Mouse (Mus musculus): ENCODE data around the gene Gramd1c. TPM values are rescaled to one million over a fixed set of nuclear protein-coding genes. Genes with fewer than 3 reads are reported as not detected.

Gramd1c gene
- polyA plus RNA-seq, 1 experiment from 2014 or later: 3.4 TPM

DNA sequence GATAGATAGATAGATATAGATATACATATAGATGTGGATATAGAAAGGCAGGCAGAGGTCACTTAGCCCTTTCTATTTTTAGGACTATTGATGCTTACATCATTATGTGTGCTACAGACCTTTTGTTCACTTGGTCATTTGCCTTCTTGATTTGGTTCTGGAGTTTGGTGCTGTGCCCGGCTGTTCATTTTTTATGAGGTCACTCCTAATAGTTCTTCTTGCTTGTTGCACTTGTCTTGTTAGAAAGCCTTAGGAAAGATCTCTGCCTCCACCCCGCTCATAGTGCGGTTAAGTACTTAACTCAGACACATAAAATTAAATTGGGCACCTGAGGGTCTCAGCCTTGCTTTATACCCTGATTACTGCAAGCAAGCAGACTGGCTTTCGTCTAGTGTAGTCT is 122.3 kb downstream of the Gramd1c start:
- Histone ChIP-seq H3K36me3 (no peaks in the 10 kb centered on the region), H3K27me3 (no peaks in the 10 kb centered on the region), H3K4me1 (replicated peaks) (no peaks in the 10 kb centered on the region), H3K9ac (no peak overlapping the region), H3K4me2 (no peak overlapping the region), H3K27ac (replicated peaks) (no peak overlapping the region), H3K4me3 (no peak overlapping the region), H3K9me3 (no peaks in the 10 kb centered on the region)
- 91% methylated on average over 4 of the region's 4 CpGs for WGBS
- no peak for ATAC-seq (ENCODE audit: low FRiP score, low read depth)

DNA sequence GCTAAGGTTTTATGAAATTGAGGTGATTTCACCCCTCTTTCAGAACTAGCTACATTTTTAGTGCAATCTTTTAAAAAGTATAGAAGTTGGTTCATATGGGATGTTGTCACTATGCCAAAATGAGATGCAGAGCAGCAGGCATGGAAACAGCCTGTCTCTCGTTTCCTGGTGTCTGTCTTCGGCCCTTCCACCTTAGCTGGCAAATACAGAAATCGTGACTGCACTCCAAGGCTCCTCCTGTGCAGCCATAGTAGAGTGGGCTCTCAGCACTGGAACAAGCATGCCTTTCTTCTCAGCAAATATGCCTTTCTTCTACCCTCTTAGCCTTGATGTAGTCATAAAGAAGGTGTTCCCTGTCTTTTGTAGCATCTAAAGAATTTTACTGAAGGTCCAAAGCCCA is 127.3 kb downstream of the Gramd1c start:
- no peak for ATAC-seq (ENCODE audit: low FRiP score, low read depth)
- H3K4me1 ChIP-seq (replicated peaks): 0 out of 2 replicates have a peak, but pooled peaks cover 3% of the 10 kb centered on the region
- no peaks in the 10 kb centered on the region for H3K9me3 ChIP-seq
- H3K4me2 ChIP-seq: no peak overlapping the region
- H3K9ac ChIP-seq: no peak overlapping the region
- no peak overlapping the region for H3K4me3 ChIP-seq
- H3K27me3 ChIP-seq: no peaks in the 10 kb centered on the region
- 75% methylated on average over 3 of the region's 3 CpGs for WGBS
- no peak overlapping the region for H3K27ac ChIP-seq (replicated peaks)
- no peaks in the 10 kb centered on the region for H3K36me3 ChIP-seq

DNA sequence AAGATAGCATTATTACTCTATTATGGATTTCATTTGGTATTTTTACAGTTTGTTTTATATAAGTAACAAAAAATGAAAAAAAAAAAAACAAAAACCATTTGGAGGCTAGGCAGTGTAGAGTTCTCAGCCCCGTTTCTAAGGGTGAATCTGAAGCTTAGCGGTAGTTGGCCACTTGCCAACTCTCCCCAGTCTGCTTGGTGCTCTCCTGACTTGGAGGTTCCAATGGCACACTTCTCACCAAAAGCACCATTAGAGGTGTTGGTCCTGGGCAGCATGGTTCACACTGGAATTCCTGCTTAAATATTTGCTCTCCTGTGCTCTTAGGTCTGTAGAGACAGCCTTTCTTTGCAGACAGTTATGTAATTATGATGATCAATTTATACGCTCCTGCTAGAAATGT is 127.8 kb downstream of the Gramd1c start:
- H3K27me3 ChIP-seq: no peaks in the 10 kb centered on the region
- H3K36me3 ChIP-seq: no peaks in the 10 kb centered on the region
- no peak overlapping the region for H3K27ac ChIP-seq (replicated peaks)
- H3K4me2 ChIP-seq: no peak overlapping the region
- H3K4me1 ChIP-seq (replicated peaks): 0 out of 2 replicates have a peak, but pooled peaks cover 3% of the 10 kb centered on the region
- H3K9me3 ChIP-seq: no peaks in the 10 kb centered on the region
- 63% methylated on average over 3 of the region's 3 CpGs for WGBS
- H3K9ac ChIP-seq: no peak overlapping the region
- H3K4me3 ChIP-seq: no peak overlapping the region
- no peak for ATAC-seq (ENCODE audit: low FRiP score, low read depth)

GRCm38 (mm10) chr16:43934856-43935255 is 128.3 kb downstream of the Gramd1c start:
- Histone ChIP-seq H3K4me1 (replicated peaks) (0 out of 2 replicates have a peak, but pooled peaks cover 3% of the 10 kb centered on the region), H3K9me3 (no peaks in the 10 kb centered on the region), H3K27me3 (no peaks in the 10 kb centered on the region), H3K4me3 (no peak overlapping the region), H3K4me2 (no peak overlapping the region), H3K9ac (no peak overlapping the region), H3K27ac (replicated peaks) (no peak overlapping the region), H3K36me3 (no peaks in the 10 kb centered on the region)
- 76% methylated on average over 8 of the region's 8 CpGs for WGBS
- ATAC-seq (ENCODE audit: low FRiP score, low read depth): no peak

DNA sequence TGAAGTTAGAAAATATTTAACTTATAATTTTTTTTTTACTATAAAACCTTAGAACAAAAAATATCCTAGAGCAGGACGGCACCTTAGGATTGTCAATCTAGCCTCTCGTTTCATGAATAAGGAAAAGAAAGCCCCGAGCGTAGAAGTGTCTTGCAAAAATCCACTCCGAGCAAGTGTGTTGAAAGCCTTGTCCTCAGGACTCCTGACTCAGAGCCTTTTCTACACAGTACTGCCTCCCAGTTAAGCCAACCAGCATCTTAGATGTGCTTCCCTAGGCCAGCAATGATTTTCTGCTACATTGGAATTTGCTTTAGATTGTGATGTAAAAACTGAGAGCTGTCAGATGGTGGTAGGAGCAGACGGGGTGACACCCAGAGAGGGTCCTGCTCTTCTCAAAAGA is 130.1 kb downstream of the Gramd1c start:
- no peak overlapping the region for H3K4me2 ChIP-seq
- ATAC-seq (ENCODE audit: low FRiP score, low read depth): no peak
- no peak overlapping the region for H3K4me3 ChIP-seq
- 90% methylated on average over 6 of the region's 6 CpGs for WGBS
- H3K27ac ChIP-seq (replicated peaks): no peak overlapping the region
- no peaks in the 10 kb centered on the region for H3K9me3 ChIP-seq
- no peaks in the 10 kb centered on the region for H3K36me3 ChIP-seq
- 0 out of 2 replicates have a peak, but pooled peaks cover 3% of the 10 kb centered on the region for H3K4me1 ChIP-seq (replicated peaks)
- no peaks in the 10 kb centered on the region for H3K27me3 ChIP-seq
- no peak overlapping the region for H3K9ac ChIP-seq

- Histone ChIP-seq H3K4me2 (no peak overlapping the region), H3K4me3 (no peak overlapping the region), H3K27ac (replicated peaks) (no peak overlapping the region), H3K27me3 (no peaks in the 10 kb centered on the region), H3K9ac (no peak overlapping the region), H3K36me3 (no peaks in the 10 kb centered on the region), H3K4me1 (replicated peaks) (0 out of 2 replicates have a peak, but pooled peaks cover 3% of the 10 kb centered on the region), H3K9me3 (no peaks in the 10 kb centered on the region)
- ATAC-seq (ENCODE audit: low FRiP score, low read depth): no peak
- WGBS: 85% methylated on average over 7 of the region's 7 CpGs
Observed at GRCm38 (mm10) chr16:43932319-43932718, 130.8 kb downstream of the Gramd1c start.

GRCm38 (mm10) chr16:43931502-43931901 is 131.6 kb downstream of the Gramd1c start:
- Histone ChIP-seq H3K4me1 (replicated peaks) (0 out of 2 replicates have a peak, but pooled peaks cover 3% of the 10 kb centered on the region), H3K27me3 (no peaks in the 10 kb centered on the region), H3K9me3 (no peaks in the 10 kb centered on the region), H3K4me3 (no peak overlapping the region), H3K4me2 (no peak overlapping the region), H3K9ac (no peak overlapping the region), H3K27ac (replicated peaks) (no peak overlapping the region), H3K36me3 (no peaks in the 10 kb centered on the region)
- WGBS: 44% methylated on average over 3 of the region's 3 CpGs
- no peak for ATAC-seq (ENCODE audit: low FRiP score, low read depth)

DNA sequence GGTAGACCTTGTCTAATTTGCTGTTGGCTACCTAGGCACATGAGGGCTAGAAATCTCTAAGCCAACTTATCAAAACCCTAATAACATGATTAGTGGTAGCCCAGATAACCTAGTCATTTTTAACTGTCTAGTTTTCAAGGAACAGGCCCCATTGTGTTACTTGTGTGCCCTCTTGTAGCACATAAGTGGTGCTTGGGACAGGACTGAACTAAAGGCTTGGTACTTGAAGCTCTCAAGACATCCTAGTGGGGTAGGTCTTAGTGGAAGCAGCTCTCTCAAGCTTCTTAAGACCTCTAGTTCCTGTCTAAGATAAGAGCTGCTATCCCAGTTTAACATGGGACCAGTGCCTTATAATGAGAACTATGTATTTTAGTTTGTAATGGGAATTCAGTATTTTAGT is 132.6 kb downstream of the Gramd1c start:
- no peak overlapping the region for H3K4me3 ChIP-seq
- no peak for ATAC-seq (ENCODE audit: low FRiP score, low read depth)
- H3K4me2 ChIP-seq: no peak overlapping the region
- 0 out of 2 replicates have a peak, but pooled peaks cover 3% of the 10 kb centered on the region for H3K4me1 ChIP-seq (replicated peaks)
- H3K27ac ChIP-seq (replicated peaks): no peak overlapping the region
- H3K36me3 ChIP-seq: no peaks in the 10 kb centered on the region
- H3K27me3 ChIP-seq: no peaks in the 10 kb centered on the region
- no peak overlapping the region for H3K9ac ChIP-seq
- no peaks in the 10 kb centered on the region for H3K9me3 ChIP-seq

Small RNA genes lying within 50 kb of the gene (microRNA-seq; reads per million reads assigned to microRNA genes)
- gene Mir3470b: not detected

Other genes with a start within 250 kb of the Gramd1c start
- gene Ccdc191, start 173.5 kb downstream of the Gramd1c start, polyA plus RNA-seq (2015; fragmentation: Nextera tagmentation; extraction: Ambion mirVana): 8.9 and 9.2 TPM in 2 replicates
- gene Qtrt2, start 136.5 kb downstream of the Gramd1c start, polyA plus RNA-seq (2015; fragmentation: Nextera tagmentation; extraction: Ambion mirVana): 16.6 and 19.5 TPM in 2 replicates
- gene Zdhhc23, start 83.6 kb downstream of the Gramd1c start, polyA plus RNA-seq (2015; fragmentation: Nextera tagmentation; extraction: Ambion mirVana): 3.6 and 3.8 TPM in 2 replicates
- 129 and 131 TPM in 2 replicates for gene Atp6v1a, start 76.4 kb upstream of the Gramd1c start, polyA plus RNA-seq (2015; fragmentation: Nextera tagmentation; extraction: Ambion mirVana)
- 62.4 and 64.9 TPM in 2 replicates for gene Naa50, start 76.5 kb upstream of the Gramd1c start, polyA plus RNA-seq (2015; fragmentation: Nextera tagmentation; extraction: Ambion mirVana)
- gene Usf3, start 109.9 kb upstream of the Gramd1c start, polyA plus RNA-seq (2015; fragmentation: Nextera tagmentation; extraction: Ambion mirVana): 2.4 and 3.0 TPM in 2 replicates

Measured in hindbrain, embryonic 15.5 days (tissue).